Mouse (Mus musculus) stomach, postnatal 0 days (tissue): ENCODE measurements at regions not wholly inside any gene's neighbourhood (a gene's known extent, or its start where the extent isn't known, plus 50 kb on each side); places are given as distances from the start of the nearest gene placed in this dataset.

Source experiments
- ATAC-seq: fragments of 200-750 bp; cut with Nextera tagmentation; 2 replicates; pipeline ENCODE4 v1.8.0; 2017; ENCODE audit not compliant: low FRiP score, low TSS enrichment
- DNase-seq: peaks from one replicate; pipeline ENCODE4 v3.0.0-alpha.2; 2016; ENCODE audit warnings: low spot score
- H3K27ac ChIP-seq: fragments of 300-500 bp; sonication (generic); replicated peaks from 2 replicates; pipeline ENCODE4 v1.5.1; 2014; ENCODE audit warnings: mild to moderate bottlenecking, control low read depth
- H3K27me3 ChIP-seq: fragments of 300-500 bp; sonication (generic); 2 replicates; pipeline ENCODE4 v1.6.1; 2014; ENCODE audit warnings: low read length; ENCODE audit not compliant: control insufficient read depth, insufficient read depth
- H3K36me3 ChIP-seq: fragments of 300-500 bp; sonication (generic); 2 replicates; pipeline ENCODE4 v1.6.1; 2014; ENCODE audit warnings: low read length, mixed read lengths; ENCODE audit not compliant: control insufficient read depth, insufficient read depth
- H3K4me1 ChIP-seq: fragments of 300-500 bp; sonication (generic); replicated peaks from 2 replicates; pipeline ENCODE4 v1.6.1; 2014; ENCODE audit warnings: antibody characterized with exemption; ENCODE audit not compliant: control insufficient read depth, insufficient read depth
- H3K4me2 ChIP-seq: fragments of 300-500 bp; sonication (generic); replicated peaks from 2 replicates; pipeline ENCODE4 v1.6.1; 2014; ENCODE audit warnings: low read depth, mild to moderate bottlenecking, control low read depth, moderate library complexity
- H3K4me3 ChIP-seq: fragments of 300-500 bp; sonication (generic); 2 replicates; pipeline ENCODE4 v1.5.1; 2014; ENCODE audit warnings: low read depth, low read length, control low read depth
- H3K9ac ChIP-seq: fragments of 300-500 bp; sonication (generic); 2 replicates; pipeline ENCODE4 v1.6.1; 2014; ENCODE audit warnings: mild to moderate bottlenecking, low read length, control low read depth, mixed read lengths
- H3K9me3 ChIP-seq: fragments of 300-500 bp; sonication (generic); 2 replicates; pipeline ENCODE4 v1.6.1; 2016; ENCODE audit warnings: low read length; ENCODE audit not compliant: control insufficient read depth
- CTCF ChIP-seq: IDR thresholded peaks from 2 replicates; pipeline ENCODE4 v1.5.1; 2016; ENCODE audit warnings: antibody characterized with exemption, low read depth, mild to moderate bottlenecking, moderate library complexity
- EP300 ChIP-seq: optimal IDR thresholded peaks from 2 replicates; pipeline ENCODE3; 2016; ENCODE audit warnings: antibody characterized with exemption
- WGBS: fragments of 180-500 bp; shearing (Covaris S2); extraction: QIAGEN DNeasy Blood & Tissue Kit; methylation state at CpG from one replicate; pipeline ENCODE4 v1.1.7; 2014; 5-methylcytosine and 5-hydroxymethylcytosine counted together

GRCm38 (mm10) chr7:37336171-37336850 is 437.1 kb downstream of the Zfp536 start:
- H3K9ac ChIP-seq = no peak overlapping the region

DNA sequence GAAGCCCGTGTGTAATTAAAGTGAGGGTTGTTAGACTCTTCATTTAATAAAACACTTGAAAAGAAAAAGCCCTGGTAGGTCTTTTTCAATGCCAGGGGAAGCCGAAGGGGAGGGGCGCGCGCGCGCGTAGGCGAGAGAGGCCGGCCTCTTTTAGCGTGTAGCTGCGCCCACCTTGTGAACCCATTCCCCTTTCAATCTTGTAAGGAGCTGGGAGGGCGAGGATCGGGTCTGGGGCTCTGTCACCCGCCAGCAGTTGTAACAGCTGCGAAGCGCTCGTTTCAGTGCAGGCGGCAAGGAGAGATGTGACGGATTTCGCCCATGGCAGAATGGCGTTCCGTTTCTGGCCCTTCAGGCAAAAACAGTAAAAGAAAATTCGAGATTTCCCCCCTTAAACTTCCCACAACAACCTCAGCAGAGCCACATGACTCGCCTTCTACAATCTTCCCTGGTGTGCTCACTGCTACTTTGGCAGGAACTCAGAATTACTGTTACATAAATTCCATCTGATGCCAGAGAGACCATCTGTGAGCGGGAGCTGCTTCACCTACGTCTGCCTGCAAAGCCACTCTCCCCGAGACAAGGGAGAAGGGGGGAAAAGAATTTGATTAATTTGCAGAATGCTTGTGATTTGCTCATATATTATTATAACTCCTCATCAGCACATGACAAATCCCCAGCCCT is 436.4 kb downstream of the Zfp536 start:
- no peaks in the 10 kb centered on the region for H3K4me1 ChIP-seq
- H3K36me3 ChIP-seq = no peaks in the 10 kb centered on the region
- H3K27ac ChIP-seq = no peak overlapping the region; the same call in 1 of the 2 replicates
- H3K4me2 ChIP-seq = peak overlapping the region; percentile 67
- H3K27me3 ChIP-seq = no peaks in the 10 kb centered on the region
- no peak for DNase-seq
- H3K4me3 ChIP-seq = peak overlapping the region; percentile 37
- peak overlapping the region; percentile 50 for H3K9ac ChIP-seq
- TF ChIP-seq EP300 (no peak), CTCF (no peak)
- no peaks in the 10 kb centered on the region for H3K9me3 ChIP-seq
- no peak for ATAC-seq
- WGBS = 6% methylated on average over 28 of the region's 28 CpGs

More at GRCm38 (mm10) chr7:37336171-37336850, 437.1 kb downstream of the Zfp536 start:
- no peak overlapping the region for H3K27ac ChIP-seq
- H3K27me3 ChIP-seq = no peaks in the 10 kb centered on the region
- TF ChIP-seq EP300 = no peak
- TF ChIP-seq CTCF = no peak
- H3K4me3 ChIP-seq = peak overlapping the region; percentile 37
- H3K4me2 ChIP-seq = peak overlapping the region; percentile 67
- no peaks in the 10 kb centered on the region for H3K9me3 ChIP-seq
- DNase-seq = no peak
- H3K4me1 ChIP-seq = no peaks in the 10 kb centered on the region
- ATAC-seq = no peak
- no peaks in the 10 kb centered on the region for H3K36me3 ChIP-seq
- 20% methylated on average over 12 of the region's 12 CpGs for WGBS

DNA sequence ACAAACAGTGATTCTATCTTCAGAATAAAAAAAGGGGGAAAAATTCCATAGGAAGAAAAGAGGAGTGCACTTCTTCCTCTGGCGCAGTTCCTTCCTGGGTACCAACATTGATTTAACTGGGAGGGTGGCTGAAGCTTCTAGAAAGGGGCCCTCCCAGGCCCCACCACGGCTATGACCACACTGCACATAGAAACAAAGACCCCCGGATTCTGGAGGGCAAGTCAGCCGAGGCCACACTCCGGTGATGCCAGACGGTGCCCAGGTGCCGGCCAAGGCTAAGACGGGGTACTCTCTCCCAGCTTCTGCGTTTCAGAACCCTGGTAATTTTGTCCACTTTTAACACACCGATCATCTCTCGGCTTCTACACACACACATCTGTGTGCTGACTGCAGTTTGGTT is 435.8 kb downstream of the Zfp536 start:
- Histone ChIP-seq H3K4me3 (no peak overlapping the region), H3K4me1 (no peaks in the 10 kb centered on the region), H3K4me2 (peak overlapping the region; percentile 67; the same call in 1 of the 2 replicates), H3K36me3 (no peaks in the 10 kb centered on the region), H3K9me3 (no peaks in the 10 kb centered on the region), H3K9ac (no peak overlapping the region), H3K27ac (no peak overlapping the region), H3K27me3 (no peaks in the 10 kb centered on the region)
- no peak for TF ChIP-seq CTCF
- TF ChIP-seq EP300 = no peak
- no peak for DNase-seq
- 56% methylated on average over 11 of the region's 11 CpGs for WGBS
- no peak for ATAC-seq

GRCm38 (mm10) chr7:37338067-37338501 is 435.4 kb downstream of the Zfp536 start:
- Histone ChIP-seq H3K36me3 (no peaks in the 10 kb centered on the region), H3K4me3 (no peak overlapping the region), H3K4me2 (no peak overlapping the region), H3K27ac (no peak overlapping the region), H3K27me3 (no peaks in the 10 kb centered on the region), H3K4me1 (no peaks in the 10 kb centered on the region), H3K9me3 (no peaks in the 10 kb centered on the region), H3K9ac (no peak overlapping the region)
- 37% methylated on average over 11 of the region's 11 CpGs for WGBS
- no peak for ATAC-seq
- no peak for DNase-seq
- TF ChIP-seq CTCF (no peak), EP300 (no peak)

GRCm38 (mm10) chr7:37342613-37343012 is 430.8 kb downstream of the Zfp536 start:
- DNase-seq = no peak
- Histone ChIP-seq H3K36me3 (no peaks in the 10 kb centered on the region), H3K27me3 (no peaks in the 10 kb centered on the region), H3K9me3 (no peaks in the 10 kb centered on the region), H3K4me1 (no peaks in the 10 kb centered on the region), H3K9ac (no peak overlapping the region), H3K4me2 (peak overlapping the region; percentile 56), H3K4me3 (no peak overlapping the region), H3K27ac (no peak overlapping the region)
- no peak for ATAC-seq
- 28% methylated on average over 11 of the region's 11 CpGs for WGBS
- TF ChIP-seq EP300 (no peak), CTCF (no peak)

- Histone ChIP-seq H3K27me3 (no peaks in the 10 kb centered on the region), H3K27ac (no peak overlapping the region), H3K4me3 (peak overlapping the region; percentile 25), H3K36me3 (no peaks in the 10 kb centered on the region), H3K4me2 (peak overlapping the region; percentile 56), H3K4me1 (no peaks in the 10 kb centered on the region), H3K9me3 (no peaks in the 10 kb centered on the region), H3K9ac (peak overlapping the region; percentile 24)
- TF ChIP-seq CTCF (peak; percentile 50), EP300 (no peak)
- no peak for ATAC-seq
- WGBS = 18% methylated on average over 23 of the region's 23 CpGs
- DNase-seq = no peak
These were observed 430.3 kb downstream of the Zfp536 start for GRCm38 (mm10) chr7:37343021-37343593.
